Mouse (Mus musculus) left cerebral cortex, postnatal 4 days (tissue): ENCODE results near the gene P2rx7. TPM values are rescaled to one million over a fixed set of nuclear protein-coding genes. Genes with fewer than 3 reads are reported as not detected.

Experiments used
- DNase-seq: peaks from one replicate; pipeline ENCODE4 v3.0.0-alpha.2; 2022
- intact Hi-C: fragments of 180-260 bp; cut with DNase I; formaldehyde crosslinking; loops from one replicate; pipeline ENCODE4 v1.15.1; 2025
- total RNA-seq, 2 experiments: library from RNA; stranded (reverse); gene quantifications; 2 replicates each; pipeline ENCODE4 v1.2.3; 2021

Gene P2rx7
- total RNA-seq = 1 to 10 TPM; 4.1 to 5.0 TPM

GRCm38 (mm10) chr5:122643701-122644100, at the start of gene P2rx7:
Gene P2rx7, plus strand, starts transcription at chr5:122643911.
- intact Hi-C loops = no loop called here

DNA sequence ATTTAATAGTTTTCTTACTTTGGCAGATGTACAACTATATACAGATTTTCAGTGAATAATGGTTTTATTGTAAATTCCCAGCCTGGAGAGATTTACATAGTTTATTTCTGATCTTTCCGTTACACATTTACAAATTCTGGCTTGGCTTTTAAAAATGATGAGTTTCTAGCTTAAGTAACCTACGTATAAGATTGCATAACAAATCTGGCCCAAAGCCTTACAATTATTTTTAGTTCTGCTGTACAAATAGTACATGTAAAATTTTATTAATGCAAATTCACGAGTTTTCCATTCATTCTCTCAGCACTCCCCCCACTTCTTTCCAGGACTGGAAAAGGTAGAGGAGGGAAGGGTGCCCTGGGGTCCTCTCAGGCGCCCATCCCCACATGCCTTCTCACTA, 48.2 kb upstream of the P2rx7 start:
- intact Hi-C loops = no loop called here
- DNase-seq = no peak

More at GRCm38 (mm10) chr5:122643701-122644100, at the start of gene P2rx7:
- DNase-seq = peak; percentile 63

- no peak for DNase-seq
- intact Hi-C loops = no loop called here
Measured at GRCm38 (mm10) chr5:122602233-122602632, 41.5 kb upstream of the P2rx7 start.

DNA sequence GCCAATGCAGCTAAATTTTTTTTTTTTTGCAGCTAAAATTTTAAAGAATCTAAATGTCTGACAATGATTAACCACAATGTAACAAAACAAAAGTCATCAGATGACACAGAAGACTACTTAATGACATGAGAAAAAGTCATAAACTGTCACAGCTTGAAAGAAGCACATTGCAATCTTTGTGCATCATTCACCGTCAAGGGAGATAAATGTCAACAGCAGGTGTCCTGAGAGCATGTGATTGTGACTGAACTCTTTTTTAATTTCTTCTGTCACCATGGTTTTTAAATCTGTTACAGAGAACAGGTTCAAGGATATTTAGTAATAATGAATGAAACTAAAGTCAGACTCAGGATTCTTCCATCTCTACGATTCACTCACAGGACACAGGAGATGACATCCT, 38.8 kb upstream of the P2rx7 start:
- no peak for DNase-seq
- intact Hi-C loops = no loop called here

- intact Hi-C loops = loop anchor here (10.0 kb wide), 1 partner anchor 67 kb away; no protein-coding TSS in a partner anchor
Measured at GRCm38 (mm10) chr5:122611651-122612050, 32.1 kb upstream of the P2rx7 start.

GRCm38 (mm10) chr5:122613908-122614732, 29.6 kb upstream of the P2rx7 start, which contains the start of gene Ift81:
Gene Ift81, minus strand, starts transcription at chr5:122614518.
- intact Hi-C loops = loop anchor here (10.0 kb wide), 1 partner anchor 69 kb away; no protein-coding TSS in a partner anchor
- peak; percentile 98 for DNase-seq

More at GRCm38 (mm10) chr5:122611651-122612050, 32.1 kb upstream of the P2rx7 start:
- no peak for DNase-seq

DNA sequence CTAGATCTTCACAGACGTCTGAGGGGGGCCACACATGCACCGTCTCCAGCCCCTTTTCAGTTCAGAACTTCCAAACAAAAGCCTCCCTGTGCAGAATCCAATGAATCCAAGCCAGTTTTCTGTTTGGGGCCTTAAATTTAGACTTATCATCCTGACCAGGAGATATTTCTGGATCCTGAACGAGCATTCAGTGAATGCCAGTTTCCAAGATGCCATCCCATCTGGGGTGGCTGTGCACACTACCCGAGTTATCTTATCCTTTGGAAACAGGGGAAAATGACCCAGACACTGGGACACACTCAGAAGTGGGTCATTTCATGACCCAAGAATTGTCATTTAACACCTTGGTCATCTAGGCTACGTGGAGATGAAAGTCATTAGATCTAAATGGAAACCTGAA, 26.0 kb upstream of the P2rx7 start:
- intact Hi-C loops = loop anchor here (10.0 kb wide), 1 partner anchor 73 kb away; no protein-coding TSS in a partner anchor
- DNase-seq = no peak

- no peak for DNase-seq
- intact Hi-C loops = loop anchor here (5.0 to 10.0 kb wide), 2 partner anchors 75 to 117 kb away; partner anchors contain the start of gene Atp2a2
Measured at GRCm38 (mm10) chr5:122619686-122620296, 23.9 kb upstream of the P2rx7 start.

- peak; percentile 79 for DNase-seq
- intact Hi-C loops = loop anchor here (5.0 kb wide), 1 partner anchor 119 kb away; the partner anchor contains the start of gene Atp2a2
Measured at GRCm38 (mm10) chr5:122621376-122621886, 22.3 kb upstream of the P2rx7 start.

- DNase-seq = no peak
- intact Hi-C loops = loop anchor here (5.0 kb wide), 1 partner anchor 120 kb away; the partner anchor contains the start of gene Atp2a2
Measured at GRCm38 (mm10) chr5:122622526-122622925, 21.2 kb upstream of the P2rx7 start.

GRCm38 (mm10) chr5:122623861-122624260, 19.9 kb upstream of the P2rx7 start:
- no peak for DNase-seq
- intact Hi-C loops = loop anchor here (5.0 kb wide), 1 partner anchor 122 kb away; the partner anchor contains the start of gene Atp2a2

DNA sequence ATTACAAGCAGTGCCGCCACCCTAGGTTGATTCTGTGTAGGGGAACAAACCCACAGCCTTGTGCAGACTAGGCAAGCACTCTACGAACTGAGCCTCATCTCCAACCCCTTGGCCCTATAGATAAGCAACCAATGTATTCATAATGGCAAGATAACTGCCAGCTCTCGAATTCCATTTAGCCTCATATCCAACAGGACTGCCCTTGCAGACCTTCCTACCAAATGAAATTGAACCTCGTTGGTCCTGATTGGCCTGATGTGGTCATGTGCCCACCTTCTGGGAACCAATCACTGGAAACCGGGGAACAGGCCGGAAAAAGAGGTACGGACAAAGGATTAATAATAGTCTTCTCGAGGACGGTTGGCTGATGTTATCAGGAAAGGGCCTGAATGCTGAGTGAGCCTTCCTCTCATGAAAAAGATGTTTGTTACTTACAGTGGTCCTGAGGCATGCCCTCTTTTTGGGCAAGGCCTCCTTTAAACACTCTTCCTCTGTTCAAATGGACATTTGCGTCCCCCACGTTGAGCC, 18.7 kb upstream of the P2rx7 start:
- intact Hi-C loops = loop anchor here (5.0 kb wide), 1 partner anchor 123 kb away; the partner anchor contains the start of gene Atp2a2
- no peak for DNase-seq

DNA sequence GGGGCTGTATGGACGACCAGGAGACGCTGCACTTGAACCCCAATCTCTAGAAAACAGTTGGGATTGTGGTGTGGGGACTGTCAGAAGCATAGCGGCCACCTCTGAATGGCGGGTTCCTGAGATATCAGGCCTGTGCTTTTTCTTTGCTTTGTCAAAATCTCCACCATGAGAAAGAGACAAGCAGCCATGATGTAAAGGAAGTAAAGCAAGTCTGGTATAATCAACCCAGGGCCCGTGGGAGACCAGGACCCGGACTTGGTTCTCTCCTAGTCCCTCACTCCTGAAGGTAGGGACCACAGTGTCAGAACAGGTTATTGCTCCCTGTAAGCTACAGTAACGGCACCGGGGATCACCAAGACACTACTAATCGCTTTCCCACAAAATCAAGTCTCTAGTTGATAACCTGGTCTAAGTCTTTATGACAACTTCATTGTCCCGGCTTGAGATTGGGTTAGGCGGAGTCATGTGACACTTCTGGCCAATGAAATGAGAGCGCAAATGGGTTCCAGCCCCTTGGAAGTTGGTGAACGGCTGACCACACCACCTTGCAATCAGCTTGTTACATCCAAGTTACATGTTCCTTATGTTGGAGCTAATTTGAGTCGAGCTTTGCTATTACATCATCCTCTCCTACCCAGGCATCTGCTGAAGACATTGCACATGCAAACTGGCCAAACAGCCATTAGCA, 18.0 kb upstream of the P2rx7 start:
- DNase-seq = no peak
- intact Hi-C loops = no loop called here

DNA sequence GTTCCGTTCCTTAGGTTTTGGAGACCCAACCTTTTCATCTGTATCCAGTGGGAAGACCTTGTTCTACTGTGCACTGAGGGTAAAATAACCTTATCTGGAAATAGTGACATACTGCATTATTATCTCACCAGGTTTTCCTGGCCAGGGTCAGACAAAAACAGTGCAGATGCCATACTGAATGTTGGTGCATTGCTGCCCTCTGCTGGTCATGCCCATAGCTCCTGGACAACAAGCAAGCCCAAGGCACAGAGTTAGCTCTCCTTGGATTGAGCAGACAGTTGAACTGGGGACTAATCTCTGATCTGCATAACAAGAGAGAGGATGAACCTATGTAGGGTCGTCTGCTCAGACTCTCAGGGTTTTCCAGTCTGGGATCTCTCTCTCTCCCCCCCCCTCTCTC, 16.5 kb upstream of the P2rx7 start:
- DNase-seq = peak; percentile 94
- intact Hi-C loops = no loop called here

GRCm38 (mm10) chr5:122635228-122635627, 8.5 kb upstream of the P2rx7 start:
- intact Hi-C loops = no loop called here
- no peak for DNase-seq

DNA sequence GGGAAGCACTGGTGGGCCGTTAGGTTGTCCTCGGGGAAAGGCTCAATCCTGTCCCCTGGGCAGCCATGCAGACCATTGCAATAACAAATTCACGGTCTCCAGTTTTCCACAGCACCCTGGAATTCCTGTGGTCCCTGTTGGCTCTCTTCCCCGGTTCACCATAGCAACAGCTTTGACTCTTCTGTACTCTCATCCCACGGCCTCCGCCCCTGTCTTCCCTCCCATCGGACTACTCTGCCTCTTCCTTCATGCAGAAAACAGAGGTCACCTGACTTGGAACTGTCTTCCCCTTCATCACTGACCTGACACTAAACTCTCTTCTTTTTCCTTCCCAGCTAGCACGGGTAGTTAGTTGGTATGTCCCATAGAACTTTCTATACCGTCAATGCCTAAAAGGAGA, 7.4 kb upstream of the P2rx7 start:
- intact Hi-C loops = no loop called here
- no peak for DNase-seq

DNA sequence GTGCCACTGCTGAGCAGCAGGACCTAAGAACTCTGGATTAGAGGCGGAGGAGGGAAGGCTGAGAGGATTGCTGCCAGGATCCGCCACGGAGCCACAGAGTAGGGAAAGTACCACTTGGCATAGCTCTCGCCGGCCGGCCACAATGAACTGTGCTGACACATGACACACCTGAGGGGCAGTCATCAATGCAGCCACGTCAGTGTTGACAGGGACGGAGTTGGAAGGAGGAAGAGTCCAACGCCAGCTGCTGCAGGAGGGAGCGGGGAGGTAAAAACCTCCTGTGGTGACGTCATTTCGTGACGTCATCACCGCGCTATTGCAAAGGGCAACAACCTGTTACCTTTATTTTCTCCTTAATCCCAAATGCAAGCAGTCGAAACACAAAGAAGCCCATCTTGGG, 6.8 kb upstream of the P2rx7 start:
- DNase-seq = no peak

GRCm38 (mm10) chr5:122638296-122638695, 5.4 kb upstream of the P2rx7 start:
- intact Hi-C loops = no loop called here
- no peak for DNase-seq

More for the DNA sequence above, 6.8 kb upstream of the P2rx7 start:
- intact Hi-C loops = no loop called here

DNA sequence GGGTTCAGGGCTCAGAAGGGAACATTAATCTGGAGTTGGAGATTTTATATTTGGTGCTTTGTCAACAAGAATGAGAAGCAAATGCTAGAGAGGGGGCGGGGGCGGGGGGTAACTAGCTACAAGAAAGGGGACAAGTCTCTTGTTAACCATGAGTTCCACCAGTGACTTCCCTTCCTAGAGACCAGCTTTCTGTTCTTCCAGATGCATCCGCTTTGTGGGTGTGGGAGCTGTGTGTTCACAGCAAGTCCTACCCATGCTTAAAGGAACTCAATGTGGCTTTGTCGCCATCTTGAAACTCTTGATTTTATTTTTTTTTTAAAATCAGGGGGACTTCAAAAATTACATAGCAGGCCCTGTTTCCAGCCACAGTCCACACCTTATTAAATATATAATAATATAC, 4.2 kb upstream of the P2rx7 start:
- no peak for DNase-seq
- intact Hi-C loops = no loop called here

DNA sequence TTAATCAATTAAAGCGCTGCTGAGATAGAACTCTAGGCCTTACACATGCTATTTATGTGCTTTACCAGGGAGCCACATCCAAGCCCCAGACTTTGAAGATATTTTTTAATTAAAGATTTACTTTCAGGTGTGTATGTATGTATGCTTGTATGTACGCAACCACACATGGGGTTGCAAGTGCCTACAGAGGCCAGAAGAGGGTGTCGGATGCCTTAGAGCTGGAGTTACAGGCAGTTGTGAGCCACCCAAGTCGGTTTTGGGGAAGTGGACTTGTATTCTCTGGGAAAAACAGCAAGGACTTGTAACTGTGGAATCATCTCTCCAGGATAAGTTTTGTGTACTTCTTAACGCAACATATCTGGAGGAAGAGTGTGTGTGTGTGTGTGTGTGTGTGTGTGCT, 3.7 kb upstream of the P2rx7 start:
- no peak for DNase-seq
- intact Hi-C loops = no loop called here
